Mouse (Mus musculus) testis, adult 2 months (tissue): ENCODE data around the gene Dpp6. TPM values are rescaled to one million over a fixed set of nuclear protein-coding genes. Genes with fewer than 3 reads are reported as not detected.

Experiments
- H3K27ac ChIP-seq: fragments of 200-500 bp; 2 replicates; pipeline ENCODE4 v1.5.1; 2012; ENCODE audit warnings: low read depth, low read length; ENCODE audit not compliant: control insufficient read depth, insufficient read depth
- H3K27me3 ChIP-seq: fragments of 200-500 bp; 2 replicates; pipeline ENCODE4 v1.6.1; 2012; ENCODE audit warnings: mild to moderate bottlenecking, low read length, moderate library complexity; ENCODE audit not compliant: control insufficient read depth, insufficient read depth
- H3K36me3 ChIP-seq: fragments of 200-500 bp; 2 replicates; pipeline ENCODE4 v1.6.1; 2012; ENCODE audit warnings: mild to moderate bottlenecking, low read length; ENCODE audit not compliant: control insufficient read depth, insufficient read depth
- H3K4me1 ChIP-seq: fragments of 200-500 bp; 2 replicates; pipeline ENCODE4 v1.6.1; 2012; ENCODE audit warnings: low read length; ENCODE audit not compliant: control insufficient read depth, insufficient read depth
- H3K4me3 ChIP-seq: fragments of 200-500 bp; 2 replicates; pipeline ENCODE4 v1.5.1; 2012; ENCODE audit warnings: low read depth, mild to moderate bottlenecking, low read length, moderate library complexity, mixed read lengths; ENCODE audit not compliant: control insufficient read depth
- CTCF ChIP-seq: fragments of 200-500 bp; IDR thresholded peaks from 2 replicates; pipeline ENCODE4 v1.5.1; 2012; ENCODE audit warnings: low read depth, mild to moderate bottlenecking, inconsistent platforms, low read length, moderate library complexity; ENCODE audit not compliant: control insufficient read depth, insufficient read depth, insufficient replicate concordance
- POLR2A ChIP-seq: fragments of 200-500 bp; IDR thresholded peaks from 2 replicates; pipeline ENCODE4 v1.6.1; 2012; ENCODE audit warnings: low read depth, mild to moderate bottlenecking, inconsistent platforms, low read length, moderate library complexity; ENCODE audit not compliant: control insufficient read depth
- polyA plus RNA-seq: library from polyadenylated mRNA; depleted of rRNA; stranded (reverse); fragments of >200 nt; gene quantifications from 2 replicates; pipeline ENCODE4 v1.2.3, GENCODE M21; 2012

The Dpp6 gene
- polyA plus RNA-seq, 1 experiment: 8.3 TPM

DNA sequence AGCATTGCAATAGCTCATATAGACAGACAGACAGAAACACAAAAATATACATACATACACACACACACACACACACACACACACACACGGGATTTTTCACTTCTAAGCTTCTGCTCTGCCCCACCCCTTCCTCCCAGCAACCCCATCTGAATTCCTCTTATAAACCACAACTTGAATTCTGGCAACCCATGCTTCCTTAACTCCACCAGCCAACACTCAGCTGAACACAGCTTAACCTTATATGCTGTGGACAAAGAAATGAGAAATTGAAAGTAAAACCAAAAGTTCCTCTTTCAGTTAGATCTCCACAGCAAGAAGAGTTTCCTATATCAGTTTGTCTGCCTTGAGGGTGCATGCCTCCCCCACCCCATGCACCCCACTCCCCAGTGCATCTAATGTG is 378.0 kb downstream of the Dpp6 start:
- no peak overlapping the region for H3K4me3 ChIP-seq
- no peak for TF ChIP-seq POLR2A
- no peak for TF ChIP-seq CTCF
- no peaks in the 10 kb centered on the region for H3K36me3 ChIP-seq
- H3K4me1 ChIP-seq: no peaks in the 10 kb centered on the region
- H3K27me3 ChIP-seq: no peaks in the 10 kb centered on the region
- H3K27ac ChIP-seq: no peak overlapping the region

DNA sequence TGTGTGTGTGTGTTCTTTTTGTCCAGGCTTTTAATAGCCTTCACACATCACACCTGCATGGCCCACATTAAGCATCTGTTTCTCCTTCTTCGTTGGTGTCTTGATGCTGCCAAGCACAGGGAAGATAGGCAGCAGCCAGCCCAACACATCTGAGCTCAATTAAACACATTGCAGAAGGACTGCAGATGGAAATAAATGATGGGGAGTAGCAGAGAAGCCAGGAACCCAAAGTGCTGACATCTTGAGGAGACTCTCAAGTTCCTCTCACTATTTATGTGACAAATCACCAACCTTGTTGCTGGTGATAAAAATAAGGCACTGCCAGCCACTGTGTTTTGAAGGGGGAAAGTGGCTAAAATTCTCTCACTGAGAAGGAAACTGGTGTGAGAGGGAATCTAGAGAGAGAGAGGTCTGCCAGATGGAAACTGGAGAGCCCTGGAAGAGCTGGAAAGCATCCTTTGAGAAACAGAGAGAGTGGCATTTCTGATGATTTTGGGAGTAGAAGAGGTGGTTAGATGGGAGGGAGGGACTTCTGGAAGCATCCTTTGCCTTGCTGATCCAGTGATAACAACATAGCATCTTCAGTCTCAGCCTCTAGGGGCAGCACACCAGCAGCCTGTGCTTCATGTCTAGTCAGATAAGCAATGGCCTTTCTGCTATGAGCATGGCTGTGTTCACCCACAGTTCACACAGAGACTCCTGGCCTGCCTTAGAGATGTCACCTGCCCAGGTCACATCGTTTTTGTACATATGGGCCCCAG is 383.8 kb downstream of the Dpp6 start:
- TF ChIP-seq POLR2A (no peak), CTCF (peak; percentile 23; the same call in 1 of the 2 replicates)

DNA sequence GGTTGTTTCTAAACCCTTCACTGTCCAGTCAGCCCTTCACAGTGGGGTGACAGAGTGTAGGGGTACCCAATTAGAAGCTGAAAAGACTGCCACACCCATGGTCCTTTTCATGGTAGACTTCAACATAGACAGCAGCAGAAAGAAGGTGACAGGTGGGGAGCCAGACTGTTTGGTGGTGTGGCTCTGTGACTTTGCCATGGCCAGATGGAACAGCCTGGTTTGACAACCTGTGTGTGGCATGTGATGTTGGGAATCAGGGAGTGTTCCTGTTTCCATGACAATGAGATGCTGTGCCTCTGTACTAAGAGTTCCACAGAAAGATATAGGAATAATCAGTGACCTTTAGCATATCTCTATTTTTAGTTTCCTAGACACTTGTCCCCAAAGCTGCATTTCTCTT is 386.1 kb downstream of the Dpp6 start:
- Histone ChIP-seq H3K27me3 (no peaks in the 10 kb centered on the region), H3K4me3 (no peak overlapping the region), H3K27ac (no peak overlapping the region), H3K36me3 (no peaks in the 10 kb centered on the region), H3K4me1 (no peaks in the 10 kb centered on the region)
- TF ChIP-seq CTCF (no peak), POLR2A (no peak)

More for the DNA sequence above, 383.8 kb downstream of the Dpp6 start:
- Histone ChIP-seq H3K36me3 (no peaks in the 10 kb centered on the region), H3K4me3 (no peak overlapping the region), H3K27me3 (no peaks in the 10 kb centered on the region), H3K4me1 (no peaks in the 10 kb centered on the region), H3K27ac (no peak overlapping the region)

DNA sequence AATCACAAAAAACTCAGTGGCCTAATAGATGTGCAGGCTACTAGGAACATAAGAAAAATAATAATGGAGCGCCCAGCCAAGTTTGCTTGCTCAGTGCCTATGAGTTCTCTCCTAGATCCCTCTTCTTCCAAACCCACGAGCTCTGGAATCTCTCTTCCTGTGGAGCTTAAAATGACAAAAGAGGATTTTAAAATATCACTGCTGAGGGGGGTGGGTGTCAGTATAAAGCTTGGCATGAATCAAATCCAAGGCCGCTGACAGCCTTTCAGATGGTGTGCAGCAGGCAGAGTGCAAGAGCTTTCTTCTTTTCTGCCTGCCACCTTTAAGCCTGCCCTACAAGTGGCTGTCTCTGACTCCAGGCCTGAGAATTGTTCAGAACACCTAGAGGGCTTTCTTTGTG is 387.7 kb downstream of the Dpp6 start:
- H3K27ac ChIP-seq: no peak overlapping the region
- no peaks in the 10 kb centered on the region for H3K27me3 ChIP-seq
- no peaks in the 10 kb centered on the region for H3K36me3 ChIP-seq
- no peaks in the 10 kb centered on the region for H3K4me1 ChIP-seq
- H3K4me3 ChIP-seq: no peak overlapping the region
- no peak for TF ChIP-seq POLR2A
- TF ChIP-seq CTCF: no peak

DNA sequence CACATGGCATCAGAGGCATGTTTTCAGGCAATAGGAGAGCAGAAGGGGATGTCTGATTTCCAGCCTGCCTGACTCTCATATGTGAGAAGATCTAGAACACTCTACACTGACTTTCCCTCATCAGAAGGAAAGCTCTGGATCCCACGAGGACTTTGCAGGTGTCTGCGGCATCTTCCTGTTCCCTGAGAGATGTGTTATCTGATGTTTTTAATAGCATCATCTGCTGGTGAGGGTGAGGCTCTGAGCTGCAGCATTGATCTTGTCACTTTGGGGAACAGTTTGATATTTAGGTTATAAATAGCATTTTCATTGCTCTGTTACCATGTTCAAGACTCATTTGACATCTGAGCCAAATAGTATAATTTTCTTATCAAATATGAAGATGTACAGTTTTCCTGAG is 388.8 kb downstream of the Dpp6 start:
- TF ChIP-seq CTCF: no peak
- TF ChIP-seq POLR2A: no peak
- H3K36me3 ChIP-seq: no peaks in the 10 kb centered on the region

DNA sequence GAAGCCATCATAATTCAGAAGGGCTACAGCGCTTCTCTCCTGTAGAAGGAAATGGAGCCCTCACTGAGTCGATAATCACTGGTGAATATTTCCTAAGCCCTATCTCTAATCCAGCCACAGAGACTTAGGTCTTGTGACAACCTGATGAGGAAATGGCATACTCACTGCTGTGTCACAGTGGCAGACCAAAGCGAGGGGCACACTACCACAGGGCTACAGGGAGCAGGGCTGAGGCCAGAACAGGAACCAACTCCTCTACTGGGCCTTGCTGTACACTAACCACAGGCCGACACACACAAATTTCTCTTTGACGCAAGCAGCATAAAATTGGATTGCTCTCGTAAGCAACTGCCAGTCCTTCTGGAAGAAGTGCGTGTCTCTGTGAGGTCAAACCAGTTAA is 389.2 kb downstream of the Dpp6 start:
- H3K4me1 ChIP-seq: no peaks in the 10 kb centered on the region
- H3K36me3 ChIP-seq: no peaks in the 10 kb centered on the region
- H3K27ac ChIP-seq: no peak overlapping the region
- no peaks in the 10 kb centered on the region for H3K27me3 ChIP-seq
- no peak overlapping the region for H3K4me3 ChIP-seq
- no peak for TF ChIP-seq CTCF
- TF ChIP-seq POLR2A: no peak

More for the DNA sequence above, 388.8 kb downstream of the Dpp6 start:
- H3K27me3 ChIP-seq: no peaks in the 10 kb centered on the region
- H3K27ac ChIP-seq: no peak overlapping the region
- H3K4me1 ChIP-seq: no peaks in the 10 kb centered on the region
- H3K4me3 ChIP-seq: no peak overlapping the region

DNA sequence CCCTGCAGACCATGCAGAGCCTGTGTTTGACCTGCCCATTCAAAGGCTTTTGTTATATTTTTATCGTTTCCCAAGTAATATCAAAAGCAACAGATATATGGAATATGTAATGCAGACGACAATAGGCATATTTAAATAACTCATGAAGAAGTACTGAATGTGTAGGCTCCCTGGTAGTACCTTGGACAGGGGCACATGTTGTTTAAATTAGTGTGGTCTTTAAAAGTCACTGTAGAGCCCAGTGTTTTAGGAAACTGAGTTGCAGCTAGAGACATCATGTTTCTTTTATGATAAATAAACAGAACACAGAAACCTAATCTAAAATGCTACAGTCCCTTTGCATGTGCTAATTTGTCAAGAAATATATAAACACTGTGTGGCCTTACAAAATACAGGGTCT is 403.1 kb downstream of the Dpp6 start:
- H3K4me3 ChIP-seq: no peak overlapping the region
- no peaks in the 10 kb centered on the region for H3K4me1 ChIP-seq
- H3K27ac ChIP-seq: no peak overlapping the region
- no peaks in the 10 kb centered on the region for H3K27me3 ChIP-seq
- no peaks in the 10 kb centered on the region for H3K36me3 ChIP-seq
- TF ChIP-seq CTCF: no peak
- TF ChIP-seq POLR2A: no peak
